Mouse (Mus musculus): ENCODE results near the gene Svbp.

Svbp gene

DNA sequence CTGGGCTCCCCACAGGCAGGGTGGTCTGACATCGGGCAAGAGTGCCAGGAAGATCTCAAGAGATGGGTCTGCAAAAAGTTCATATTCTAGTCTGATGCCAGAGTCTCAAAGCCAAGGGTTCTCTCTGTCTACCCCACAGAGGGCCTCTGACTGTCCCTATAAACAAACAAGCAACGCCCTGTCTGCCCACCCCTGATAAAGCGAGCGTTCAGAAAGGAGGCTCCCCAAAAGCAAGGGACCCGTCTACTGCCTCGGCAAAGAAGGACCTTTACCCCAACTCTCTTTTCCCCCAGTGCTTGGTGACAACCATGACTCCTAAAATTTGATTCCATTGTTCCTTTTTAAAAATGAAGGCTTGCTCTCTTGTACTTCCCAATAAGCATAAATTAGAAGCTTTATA lies 5.2 kb upstream of the Svbp start, which contains the start of gene Ermap:
Gene Ermap, minus strand, starts transcription at position 148 of the 400 bp plus-strand sequence.
- DNase-seq (ENCODE audit: extremely low spot score, low read depth, low spot score), result no peak

DNA sequence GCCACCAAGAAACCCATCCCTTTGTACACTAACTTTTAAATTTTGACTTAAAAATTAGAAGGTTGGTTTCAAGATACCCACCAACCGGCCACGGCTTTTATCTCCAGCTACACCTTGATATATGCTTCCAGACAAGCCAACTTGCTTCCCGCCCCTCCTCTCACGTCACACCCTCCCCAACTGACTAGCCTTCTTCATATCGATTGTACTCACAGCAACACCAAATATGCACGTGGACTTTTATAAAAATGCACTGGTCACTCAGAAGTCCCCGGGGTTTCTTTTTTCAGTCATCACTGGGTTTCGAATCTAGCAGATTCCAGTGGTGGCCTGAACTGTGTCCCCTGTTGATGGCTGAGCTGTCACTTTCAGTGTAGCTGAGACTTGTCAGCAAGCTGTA lies 4.5 kb upstream of the Svbp start:
- DNase-seq (ENCODE audit: extremely low spot score, low read depth, low spot score), result no peak

GRCm38 (mm10) chr4:119191273-119191672 lies 3.8 kb upstream of the Svbp start:
- DNase-seq (ENCODE audit: extremely low spot score, low read depth, low spot score), result no peak

DNA sequence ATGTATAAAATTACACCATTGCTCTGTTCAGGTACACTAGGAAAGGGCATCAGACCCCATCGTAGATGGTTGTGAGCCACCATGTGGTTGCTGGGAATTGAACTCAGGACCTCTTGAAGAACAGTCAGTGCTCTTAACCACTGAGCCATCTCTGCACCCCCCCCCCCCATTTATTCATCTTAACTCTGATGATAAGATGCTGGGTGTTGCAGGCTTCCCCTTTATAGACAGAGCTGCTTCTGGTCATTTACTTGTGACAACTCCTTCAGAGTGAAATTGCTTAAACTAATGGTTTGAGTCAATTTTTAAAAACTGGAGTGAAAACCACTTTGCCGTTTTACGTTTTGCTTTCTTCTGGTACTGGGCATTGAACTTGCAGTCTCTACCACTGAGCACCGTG lies 2.3 kb upstream of the Svbp start:
- no peak for DNase-seq (ENCODE audit: extremely low spot score, low read depth, low spot score)

GRCm38 (mm10) chr4:119195582-119196320 lies 645 bp downstream of the Svbp start:
- no peak for DNase-seq (ENCODE audit: extremely low spot score, low read depth, low spot score)

- no peak for DNase-seq (ENCODE audit: extremely low spot score, low read depth, low spot score)
These were observed 3.0 kb downstream of the Svbp start for GRCm38 (mm10) chr4:119198105-119198504.

- peak; percentile 47 for DNase-seq (ENCODE audit: extremely low spot score, low read depth, low spot score)
These were observed 9.6 kb downstream of the Svbp start for GRCm38 (mm10) chr4:119204672-119205071.

DNA sequence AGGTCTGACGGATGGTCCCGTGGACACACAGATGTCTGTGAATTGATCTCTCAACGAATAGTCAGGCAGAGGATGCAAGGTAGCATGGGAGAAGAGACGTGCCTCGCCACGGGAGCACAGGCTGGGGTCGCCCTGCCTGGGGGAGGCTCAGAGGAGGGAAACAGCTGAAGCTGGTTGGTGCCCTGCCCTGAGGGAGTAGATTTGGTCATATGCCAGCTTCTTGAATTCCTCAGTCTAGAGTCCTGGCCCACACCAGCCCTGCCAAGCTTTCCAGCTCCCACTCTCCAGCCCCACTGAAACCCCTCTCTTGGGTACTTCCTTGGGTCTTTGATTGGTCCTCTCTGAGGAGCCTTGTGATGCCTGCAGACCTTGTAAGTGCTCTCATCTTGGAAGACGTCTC lies 21.6 kb downstream of the Svbp start:
- DNase-seq (ENCODE audit: extremely low spot score, low read depth, low spot score), result no peak

GRCm38 (mm10) chr4:119218169-119218568 lies 23.1 kb downstream of the Svbp start, which contains the start of gene Tmem269:
Gene Tmem269 (minus strand): TSS chr4:119218217.
- no peak for DNase-seq (ENCODE audit: extremely low spot score, low read depth, low spot score)

DNA sequence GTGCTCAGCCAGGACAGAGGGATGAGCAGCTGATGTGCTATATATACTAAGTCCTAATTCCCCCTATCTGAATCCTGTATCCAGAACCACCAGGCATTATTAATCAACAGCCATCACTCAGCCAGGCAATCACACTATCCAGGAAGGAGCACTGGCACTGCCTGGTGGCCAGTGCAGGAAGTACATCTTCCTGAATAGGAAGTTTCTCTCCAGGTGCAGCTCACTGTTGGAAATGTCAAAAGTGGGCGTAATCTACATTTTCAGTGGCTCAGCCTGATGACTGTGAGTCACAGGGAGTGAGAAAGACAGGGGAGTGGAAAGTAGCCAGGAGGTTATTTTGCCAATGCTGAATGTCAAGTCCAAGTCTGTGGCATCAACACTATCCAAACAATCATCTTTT lies 28.6 kb downstream of the Svbp start:
- DNase-seq (ENCODE audit: extremely low spot score, low read depth, low spot score), result no peak

GRCm38 (mm10) chr4:119224534-119224933 lies 29.4 kb downstream of the Svbp start:
- DNase-seq (ENCODE audit: extremely low spot score, low read depth, low spot score), result no peak

DNA sequence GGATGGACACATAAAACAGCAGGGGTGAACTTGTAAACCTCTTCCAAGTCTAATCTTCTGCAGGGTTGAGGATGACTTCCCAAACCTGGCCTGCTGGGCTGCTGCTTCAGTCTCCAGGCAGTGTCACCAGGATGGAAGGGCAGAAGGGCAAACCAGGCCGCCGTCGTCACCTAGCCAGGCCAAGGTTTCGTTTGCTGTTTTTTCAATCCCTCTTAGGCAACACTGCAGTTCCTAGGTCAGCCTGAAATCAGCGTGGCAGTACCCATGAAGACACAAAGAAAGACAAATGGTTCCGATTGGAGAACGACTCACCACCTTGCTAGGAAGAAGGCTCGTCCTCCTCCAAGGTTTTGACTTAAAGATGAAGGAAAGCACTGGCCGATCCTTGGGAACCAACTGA lies 30.6 kb downstream of the Svbp start:
- DNase-seq (ENCODE audit: extremely low spot score, low read depth, low spot score), result no peak

DNA sequence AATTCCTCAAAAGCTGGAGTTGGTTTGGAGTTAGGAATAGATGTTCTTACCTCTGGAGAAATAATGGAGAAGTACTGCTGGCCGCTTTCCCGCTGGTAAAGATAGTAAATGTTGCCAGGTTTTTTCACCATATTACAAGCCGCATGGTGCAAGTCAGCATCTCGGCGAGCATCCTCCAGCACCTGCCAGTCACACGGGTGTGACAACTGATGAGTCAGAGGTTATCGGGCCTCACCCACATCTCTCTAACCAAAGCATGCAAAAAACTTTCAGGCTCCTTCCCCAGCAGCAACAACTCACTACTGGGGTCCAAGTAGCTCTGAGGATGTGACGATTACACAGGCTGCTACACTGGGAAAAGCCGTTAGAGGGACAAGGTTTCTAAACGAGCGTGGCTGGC lies 31.6 kb downstream of the Svbp start:
- no peak for DNase-seq (ENCODE audit: extremely low spot score, low read depth, low spot score)

DNA sequence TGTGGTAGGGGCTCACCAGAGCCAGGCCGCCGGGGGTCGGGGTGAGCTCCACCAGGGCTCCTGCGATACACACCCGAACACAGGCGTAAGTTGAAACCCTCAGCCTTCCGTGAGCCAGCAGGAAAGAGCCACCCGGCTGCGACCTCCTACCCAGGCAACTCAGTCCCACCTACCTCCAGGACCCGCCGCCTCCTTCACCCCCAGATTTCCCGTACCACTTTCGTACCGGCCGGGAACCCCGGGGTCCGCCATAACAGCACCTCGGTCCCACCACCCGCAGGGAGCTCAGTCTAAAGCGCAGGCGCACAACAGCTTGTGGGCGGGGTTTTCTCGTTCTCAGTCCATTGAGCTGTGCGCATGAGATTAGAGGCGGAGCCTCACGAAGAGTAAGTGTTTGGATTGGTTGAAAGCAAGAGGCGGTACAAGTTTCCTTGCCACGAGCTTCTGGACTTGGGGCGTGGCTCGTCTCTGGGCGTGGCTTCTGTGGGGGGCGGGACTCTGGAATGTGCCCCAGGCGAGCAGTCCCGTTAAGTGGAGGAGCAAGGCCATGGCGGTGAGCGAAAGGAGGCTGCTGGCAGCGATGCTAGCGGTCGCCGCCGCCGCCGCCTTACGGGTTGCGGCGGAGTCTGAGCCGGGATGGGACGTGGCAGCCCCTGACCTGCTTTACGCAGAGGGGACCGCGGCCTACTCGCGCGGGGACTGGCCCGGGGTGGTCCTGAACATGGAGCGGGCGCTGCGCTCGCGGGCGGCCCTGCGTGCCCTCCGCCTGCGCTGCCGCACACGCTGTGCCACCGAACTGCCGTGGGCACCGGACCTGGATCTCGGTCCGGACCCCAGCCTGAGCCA lies 37.5 kb downstream of the Svbp start, which contains the start of the genes AU022252 and P3h1:
Gene AU022252, minus strand, starts transcription at position 303 of the 846 bp plus-strand sequence.
Gene P3h1, plus strand, starts transcription at position 506 of the 846 bp plus-strand sequence.
- peak; percentile 99 for DNase-seq (ENCODE audit: extremely low spot score, low read depth, low spot score)

GRCm38 (mm10) chr4:119233256-119233901 lies 38.3 kb downstream of the Svbp start:
- peak; percentile 33 for DNase-seq (ENCODE audit: extremely low spot score, low read depth, low spot score)

GRCm38 (mm10) chr4:119234348-119234747 lies 39.2 kb downstream of the Svbp start:
- no peak for DNase-seq (ENCODE audit: extremely low spot score, low read depth, low spot score)

DNA sequence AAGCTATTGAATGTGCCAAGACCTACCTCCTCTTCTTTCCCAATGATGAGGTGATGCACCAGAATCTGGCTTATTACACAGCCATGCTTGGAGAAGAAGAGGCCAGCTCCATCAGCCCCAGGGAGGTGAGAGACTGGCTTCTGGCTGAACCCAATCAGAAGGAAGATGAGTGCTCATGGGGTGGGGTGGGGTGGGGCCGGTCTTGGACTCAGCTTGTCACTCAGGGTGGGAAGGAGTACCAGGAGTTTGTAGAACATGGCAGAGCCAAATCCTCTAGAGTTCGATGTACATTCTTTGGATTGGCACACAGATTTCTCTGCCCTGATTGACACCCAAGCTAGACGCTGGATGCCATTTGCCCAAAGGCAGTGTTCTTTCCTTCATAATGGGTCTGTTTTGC lies 43.6 kb downstream of the Svbp start:
- no peak for DNase-seq (ENCODE audit: extremely low spot score, low read depth, low spot score)

GRCm38 (mm10) chr4:119239181-119239682 lies 44.1 kb downstream of the Svbp start:
- DNase-seq (ENCODE audit: extremely low spot score, low read depth, low spot score), result peak; percentile 61

GRCm38 (mm10) chr4:119241664-119242063 lies 46.6 kb downstream of the Svbp start:
- DNase-seq (ENCODE audit: extremely low spot score, low read depth, low spot score), result no peak

DNA sequence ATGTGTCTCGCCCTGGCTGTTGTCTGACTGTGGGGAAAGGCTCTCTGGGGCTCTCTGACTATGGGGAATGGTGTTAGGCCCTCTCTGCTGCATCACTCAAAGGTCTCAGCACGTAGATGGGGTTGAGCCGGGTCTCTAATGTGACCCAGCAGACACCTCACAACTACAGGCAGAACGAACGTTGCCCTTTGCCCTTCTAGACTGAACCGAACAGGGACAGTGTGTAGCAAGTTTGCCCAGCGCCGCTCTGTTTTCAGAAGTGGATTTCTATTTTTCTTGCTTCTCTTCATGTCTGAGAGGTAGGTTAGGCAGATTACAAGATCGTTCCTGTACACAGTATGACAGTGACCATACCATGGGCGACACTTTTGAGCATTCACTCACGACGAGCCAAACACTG lies 47.5 kb downstream of the Svbp start:
- DNase-seq (ENCODE audit: extremely low spot score, low read depth, low spot score), result no peak
